Mouse (Mus musculus): Measurements from ENCODE around the gene Dennd4b.

Gene Dennd4b

GRCm38 (mm10) chr3:90253174-90253573, 11.8 kb upstream of the Dennd4b start:
- peak; percentile 36 for DNase-seq (ENCODE audit: low read depth)

DNA sequence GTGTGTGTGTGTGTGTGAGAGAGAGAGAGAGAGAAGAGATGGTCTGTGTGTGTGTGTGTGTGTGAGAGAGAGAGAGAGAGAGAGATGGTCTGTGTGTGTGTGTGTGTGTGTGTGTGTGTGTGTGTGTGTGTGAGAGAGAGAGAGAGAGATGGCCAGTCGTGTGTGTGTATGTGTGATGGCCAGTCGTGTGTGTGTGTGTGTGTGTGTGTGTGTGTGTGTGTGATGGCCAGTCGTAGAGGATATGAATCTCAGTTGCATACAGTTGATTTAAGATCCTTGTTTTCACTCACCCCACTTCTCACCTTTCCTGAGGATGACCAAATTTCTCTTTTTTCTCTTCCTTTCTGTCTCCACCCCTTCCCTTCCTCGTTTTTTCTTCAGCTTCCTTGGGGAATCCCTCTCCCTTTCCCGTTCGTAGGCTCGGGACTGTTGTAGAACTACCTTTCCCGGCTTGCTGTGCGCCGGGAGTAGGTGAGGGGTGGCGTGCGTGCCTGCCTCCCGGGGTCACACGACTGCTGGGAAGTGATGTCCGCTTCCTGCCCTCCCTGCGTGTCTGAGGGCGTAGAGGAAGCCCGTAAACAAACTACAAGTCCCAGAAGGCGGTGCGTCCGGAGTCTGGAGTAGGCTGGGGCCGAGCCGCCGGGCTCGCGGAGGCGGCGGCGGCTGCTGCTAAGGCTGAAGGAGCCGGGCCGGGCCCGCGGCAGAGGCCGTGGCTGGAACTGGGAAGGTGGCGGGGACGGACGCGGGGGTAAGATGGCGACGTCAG, 11.1 kb upstream of the Dennd4b start, which contains the start of gene Crtc2:
Crtc2 (plus strand) TSS at position 511 of the 766 bp plus-strand sequence.
- peak; percentile 92 for DNase-seq (ENCODE audit: low read depth)

DNA sequence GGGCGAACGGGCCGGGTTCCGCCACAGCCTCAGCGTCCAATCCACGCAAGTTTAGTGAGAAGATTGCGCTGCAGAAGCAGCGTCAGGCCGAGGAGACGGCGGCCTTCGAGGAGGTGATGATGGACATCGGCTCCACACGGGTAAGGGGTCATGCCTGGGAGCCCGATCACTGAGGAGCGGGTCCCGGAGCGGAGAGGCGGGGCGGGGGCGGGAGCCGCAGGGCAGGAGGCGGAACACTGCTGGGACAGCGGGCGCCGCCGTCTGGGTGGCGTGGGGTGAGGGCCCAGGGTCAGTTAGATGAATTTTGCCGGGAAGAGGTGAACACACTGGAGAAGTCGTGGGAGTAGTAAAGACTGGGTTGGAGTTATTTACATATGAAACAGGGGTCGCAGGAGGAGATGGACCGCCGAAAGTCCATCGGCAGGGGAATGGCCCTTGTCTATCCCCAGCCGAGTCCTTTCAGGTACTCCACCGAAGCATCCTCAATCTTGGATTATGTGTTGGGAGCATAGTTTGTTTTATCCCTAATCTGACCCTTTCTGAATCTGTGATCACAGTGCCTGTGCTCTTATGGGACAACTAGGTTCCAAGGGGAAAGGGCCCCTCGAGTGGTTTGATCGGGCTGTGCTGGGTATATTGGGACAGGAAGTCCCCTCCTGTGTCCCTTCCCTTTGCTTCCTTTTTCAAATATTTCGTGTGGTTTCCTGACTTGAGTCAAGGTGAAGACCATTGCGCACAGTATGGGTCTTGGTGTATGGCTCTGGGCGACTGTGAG, 10.4 kb upstream of the Dennd4b start:
- DNase-seq (ENCODE audit: low read depth), result peak; percentile 52

GRCm38 (mm10) chr3:90255194-90255565, 9.8 kb upstream of the Dennd4b start:
- no peak for DNase-seq (ENCODE audit: low read depth)

DNA sequence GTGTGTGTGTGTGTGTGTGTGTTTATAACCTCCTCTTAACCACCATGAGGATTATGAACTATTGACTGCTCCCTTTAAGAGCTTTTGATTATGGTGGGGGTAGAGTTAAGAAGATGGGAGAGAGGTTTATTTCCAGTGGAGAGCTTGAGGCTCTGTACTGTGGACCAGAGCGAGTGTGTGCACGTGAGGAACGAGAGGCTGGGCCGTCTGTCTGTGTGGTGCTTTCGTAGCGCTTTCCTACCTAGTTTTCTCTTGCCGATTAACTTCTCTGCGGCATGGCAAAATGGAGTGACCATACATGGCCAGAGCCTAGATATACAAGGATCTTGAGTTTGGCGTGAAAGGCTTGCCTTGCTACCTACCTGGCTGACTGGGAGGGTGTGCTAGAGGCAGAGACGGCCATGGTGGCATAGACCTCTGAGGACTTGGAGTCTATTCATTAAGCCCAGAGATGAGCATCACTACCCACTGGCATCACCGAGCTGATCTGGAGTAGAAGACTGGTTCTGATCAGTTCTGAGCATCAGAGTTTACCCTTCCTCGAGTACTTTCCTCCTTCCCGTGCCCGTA, 9.1 kb upstream of the Dennd4b start:
- DNase-seq (ENCODE audit: low read depth), result no peak

GRCm38 (mm10) chr3:90256731-90257530, 8.1 kb upstream of the Dennd4b start:
- DNase-seq (ENCODE audit: low read depth), result no peak

DNA sequence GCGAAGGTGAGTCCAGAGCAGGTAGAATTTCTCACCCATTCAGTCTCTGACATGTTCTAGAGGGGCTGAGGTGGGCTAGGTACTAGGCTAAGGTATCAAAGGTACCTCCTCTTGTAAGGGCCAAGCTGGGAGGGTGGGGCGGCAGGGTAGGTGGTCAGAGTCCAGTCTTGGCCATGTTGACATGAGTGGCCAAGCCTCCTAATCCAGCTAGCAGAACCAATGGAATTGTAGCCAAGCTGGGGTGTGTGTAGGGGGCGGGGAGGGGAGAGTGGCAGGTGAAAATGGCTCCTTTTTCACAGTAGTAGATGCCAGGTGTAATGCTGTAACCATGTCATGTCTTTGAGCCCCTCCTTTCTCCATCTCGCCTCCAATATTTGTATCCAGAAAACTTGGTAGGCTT, 6.5 kb upstream of the Dennd4b start:
- no peak for DNase-seq (ENCODE audit: low read depth)

- DNase-seq (ENCODE audit: low read depth), result no peak
Observed at GRCm38 (mm10) chr3:90263121-90263771, 1.7 kb upstream of the Dennd4b start.

DNA sequence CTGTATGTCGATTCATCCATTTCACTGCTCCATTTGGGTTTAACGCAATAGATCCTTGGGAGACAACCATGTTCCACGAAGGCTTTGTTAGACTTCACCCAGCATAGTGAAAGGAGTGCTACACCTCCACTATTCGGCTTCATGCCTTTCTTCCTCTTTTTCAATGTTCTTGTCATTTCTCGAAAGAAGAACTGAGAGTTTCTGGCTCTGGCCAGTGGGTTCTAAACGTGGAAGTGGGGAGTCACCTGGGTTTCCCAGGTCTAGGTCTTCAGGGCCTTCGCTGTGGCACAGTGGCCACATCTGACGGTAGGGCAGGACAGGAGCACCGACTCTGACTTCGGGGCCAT, 325 bp upstream of the Dennd4b start:
- DNase-seq (ENCODE audit: low read depth), result no peak

- peak; percentile 77 for DNase-seq (ENCODE audit: low read depth)
Observed at GRCm38 (mm10) chr3:90265932-90266741, 1.2 kb downstream of the Dennd4b start.

DNA sequence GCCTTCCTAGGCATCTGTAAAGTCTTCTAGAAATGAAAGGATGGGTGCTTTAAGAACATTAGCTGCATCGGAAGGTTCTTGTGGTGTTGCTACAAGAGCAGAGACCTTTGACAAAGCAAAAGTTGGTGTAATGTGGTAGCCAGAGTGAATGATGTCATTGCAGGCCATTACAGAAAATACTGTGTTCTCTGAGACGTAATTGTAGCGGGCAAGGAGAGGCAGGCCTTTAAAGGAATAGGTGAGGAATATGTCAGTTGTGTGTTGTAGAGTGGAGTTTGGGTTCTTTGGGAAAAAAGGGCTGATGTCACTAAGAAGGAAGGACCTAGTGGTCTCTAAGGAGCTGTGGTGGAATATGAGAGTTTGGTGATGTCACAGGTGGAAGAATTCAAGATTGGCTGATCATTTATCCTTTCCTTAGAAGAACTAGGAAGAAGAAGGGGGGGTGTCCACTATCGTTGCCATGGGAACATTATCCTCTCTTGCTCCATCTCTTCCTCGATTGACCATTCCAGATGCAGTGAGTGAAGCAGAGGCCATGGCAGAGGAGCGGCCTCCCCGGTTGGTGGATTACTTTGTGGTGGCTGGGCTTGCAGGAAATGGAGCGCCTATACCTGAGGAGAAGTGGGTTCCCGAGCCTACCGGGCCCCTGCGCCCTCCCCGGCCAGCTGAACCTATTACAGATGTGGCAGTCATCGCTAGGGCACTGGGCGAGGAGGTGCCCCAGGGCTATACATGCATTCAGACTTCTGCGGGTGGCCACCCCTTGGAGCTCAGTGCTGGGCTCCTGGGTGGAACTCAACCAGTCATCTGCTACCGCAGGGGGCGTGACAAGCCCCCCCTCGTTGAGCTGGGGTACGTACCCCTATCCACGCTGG, 2.2 kb downstream of the Dennd4b start:
- DNase-seq (ENCODE audit: low read depth), result peak; percentile 47

- DNase-seq (ENCODE audit: low read depth), result no peak
Observed at GRCm38 (mm10) chr3:90268190-90268589, 3.2 kb downstream of the Dennd4b start.

GRCm38 (mm10) chr3:90268971-90269370, 4.0 kb downstream of the Dennd4b start:
- no peak for DNase-seq (ENCODE audit: low read depth)

- no peak for DNase-seq (ENCODE audit: low read depth)
Observed at GRCm38 (mm10) chr3:90270784-90271183, 5.8 kb downstream of the Dennd4b start.

- DNase-seq (ENCODE audit: low read depth), result no peak
Observed at GRCm38 (mm10) chr3:90272170-90272569, 7.2 kb downstream of the Dennd4b start.

DNA sequence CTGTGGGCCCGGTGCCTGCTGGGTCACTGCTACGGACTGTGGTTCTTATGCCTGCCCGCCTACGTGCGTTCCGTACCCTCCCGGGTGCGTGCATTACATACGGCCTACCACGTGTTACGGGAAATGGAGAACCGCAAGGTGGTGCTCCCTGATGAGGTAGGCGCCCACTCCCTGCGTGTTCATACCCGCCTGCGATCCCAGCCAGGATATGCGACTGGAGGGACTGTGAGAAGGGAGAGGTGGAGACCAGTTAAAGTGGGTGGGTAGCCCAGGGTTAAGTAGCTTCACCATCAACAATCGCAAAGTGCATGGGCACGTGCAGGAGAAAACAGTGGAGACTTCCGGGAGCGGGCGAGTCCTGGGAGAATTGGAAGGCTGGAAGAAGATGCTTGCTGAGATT, 8.9 kb downstream of the Dennd4b start:
- no peak for DNase-seq (ENCODE audit: low read depth)

- no peak for DNase-seq (ENCODE audit: low read depth)
Observed at GRCm38 (mm10) chr3:90275286-90275685, 10.3 kb downstream of the Dennd4b start.

- no peak for DNase-seq (ENCODE audit: low read depth)
Observed at GRCm38 (mm10) chr3:90276858-90277257, 11.9 kb downstream of the Dennd4b start.

DNA sequence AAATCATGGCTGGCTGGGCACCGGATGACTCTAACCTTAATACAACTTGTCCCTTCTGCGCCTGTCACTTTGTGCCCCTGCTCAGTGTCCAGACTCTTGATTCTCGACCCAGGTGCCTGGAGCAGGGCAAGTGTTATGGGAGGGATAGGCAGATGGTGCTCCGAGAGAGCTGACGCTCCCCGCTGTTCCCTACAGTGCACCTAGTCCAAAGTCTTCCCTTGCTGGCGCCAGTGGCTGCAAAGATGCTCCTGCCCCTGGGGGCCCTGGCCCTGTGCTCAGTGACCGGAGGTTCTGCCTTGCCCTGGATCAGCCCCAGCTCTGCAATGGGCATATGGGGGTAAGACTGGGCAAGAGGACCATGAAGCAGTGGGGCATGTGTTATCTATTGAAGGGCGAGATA, 12.8 kb downstream of the Dennd4b start:
- no peak for DNase-seq (ENCODE audit: low read depth)

DNA sequence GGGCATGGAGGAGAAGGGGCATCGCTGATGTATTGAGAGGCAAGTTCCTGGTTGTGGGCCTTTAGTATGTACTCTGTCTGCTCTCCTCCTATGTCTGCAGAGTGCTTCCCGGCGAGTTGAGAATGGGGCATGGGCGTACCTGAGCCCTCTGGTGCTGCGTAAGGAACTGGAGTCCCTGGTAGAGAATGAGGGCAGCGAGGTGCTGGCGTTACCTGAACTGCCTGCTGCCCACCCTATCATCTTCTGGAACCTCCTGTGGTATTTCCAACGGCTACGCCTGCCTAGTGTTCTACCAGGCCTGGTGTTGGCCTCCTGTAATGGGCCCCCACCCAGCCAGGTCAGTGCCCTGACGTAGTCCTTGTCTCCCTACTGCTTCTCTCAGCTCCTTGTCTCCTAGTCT, 13.2 kb downstream of the Dennd4b start:
- no peak for DNase-seq (ENCODE audit: low read depth)

All from naive thymus-derived CD4-positive, alpha-beta T cell, adult 2 months (primary cell).